Mouse (Mus musculus) testis, adult 2 months (tissue): ENCODE measurements around the gene Marveld1. TPM values are rescaled to one million over a fixed set of nuclear protein-coding genes. Genes with fewer than 3 reads are reported as not detected.

Experiments used
- H3K27ac ChIP-seq: fragments of 200-500 bp; 2 replicates; pipeline ENCODE4 v1.5.1; 2012; ENCODE audit warnings: low read depth, low read length; ENCODE audit not compliant: control insufficient read depth, insufficient read depth
- H3K27me3 ChIP-seq: fragments of 200-500 bp; 2 replicates; pipeline ENCODE4 v1.6.1; 2012; ENCODE audit warnings: mild to moderate bottlenecking, low read length, moderate library complexity; ENCODE audit not compliant: control insufficient read depth, insufficient read depth
- H3K36me3 ChIP-seq: fragments of 200-500 bp; 2 replicates; pipeline ENCODE4 v1.6.1; 2012; ENCODE audit warnings: mild to moderate bottlenecking, low read length; ENCODE audit not compliant: control insufficient read depth, insufficient read depth
- H3K4me1 ChIP-seq: fragments of 200-500 bp; 2 replicates; pipeline ENCODE4 v1.6.1; 2012; ENCODE audit warnings: low read length; ENCODE audit not compliant: control insufficient read depth, insufficient read depth
- H3K4me3 ChIP-seq: fragments of 200-500 bp; 2 replicates; pipeline ENCODE4 v1.5.1; 2012; ENCODE audit warnings: low read depth, mild to moderate bottlenecking, low read length, moderate library complexity, mixed read lengths; ENCODE audit not compliant: control insufficient read depth
- CTCF ChIP-seq: fragments of 200-500 bp; IDR thresholded peaks from 2 replicates; pipeline ENCODE4 v1.5.1; 2012; ENCODE audit warnings: low read depth, mild to moderate bottlenecking, inconsistent platforms, low read length, moderate library complexity; ENCODE audit not compliant: control insufficient read depth, insufficient read depth, insufficient replicate concordance
- POLR2A ChIP-seq: fragments of 200-500 bp; IDR thresholded peaks from 2 replicates; pipeline ENCODE4 v1.6.1; 2012; ENCODE audit warnings: low read depth, mild to moderate bottlenecking, inconsistent platforms, low read length, moderate library complexity; ENCODE audit not compliant: control insufficient read depth
- polyA plus RNA-seq: library from polyadenylated mRNA; depleted of rRNA; stranded (reverse); fragments of >200 nt; gene quantifications from 2 replicates; pipeline ENCODE4 v1.2.3, GENCODE M21; 2012; rRNA removed

The Marveld1 gene
- 5.5 and 5.9 TPM in 2 replicates for polyA plus RNA-seq

GRCm38 (mm10) chr19:42147170-42147768, at the start of gene Marveld1:
Marveld1 (plus strand) TSS chr19:42147400.
- TF ChIP-seq CTCF (no peak), POLR2A (peak; percentile 44; the same call in 1 of the 2 replicates)
- Histone ChIP-seq H3K4me1 (peaks cover 27% of the 10 kb centered on the region), H3K27me3 (no peaks in the 10 kb centered on the region; the same call in 1 of the 2 replicates), H3K36me3 (no peaks in the 10 kb centered on the region), H3K4me3 (peak within 1 kb of the TSS; percentile 88), H3K27ac (peak within 1 kb of the TSS; percentile 77)

DNA sequence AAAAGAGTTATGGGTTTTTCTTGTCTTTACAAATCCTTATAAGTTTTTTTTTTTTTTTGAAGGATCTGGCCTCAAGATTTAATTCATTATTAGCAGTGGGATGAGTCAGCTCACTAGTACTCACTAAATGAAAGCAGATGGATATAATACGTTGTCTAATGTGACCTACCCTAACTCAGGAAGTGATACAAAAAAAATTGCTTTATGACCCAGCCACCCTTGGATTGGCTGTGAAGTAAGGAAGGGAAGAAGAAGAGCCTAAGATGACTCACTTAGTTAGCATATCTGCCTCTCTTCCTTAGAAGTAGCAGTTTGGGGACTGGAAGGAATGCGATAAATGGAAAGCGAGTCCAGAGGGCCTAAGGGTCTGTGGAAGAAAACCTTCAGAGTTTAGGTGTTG, 47.8 kb upstream of the Marveld1 start:
- Histone ChIP-seq H3K27me3 (no peaks in the 10 kb centered on the region), H3K36me3 (no peaks in the 10 kb centered on the region; the same call in 1 of the 2 replicates), H3K4me1 (no peaks in the 10 kb centered on the region), H3K27ac (no peak overlapping the region), H3K4me3 (peak overlapping the region; percentile 34; the same call in 1 of the 2 replicates)
- no peak for TF ChIP-seq POLR2A
- TF ChIP-seq CTCF = no peak

DNA sequence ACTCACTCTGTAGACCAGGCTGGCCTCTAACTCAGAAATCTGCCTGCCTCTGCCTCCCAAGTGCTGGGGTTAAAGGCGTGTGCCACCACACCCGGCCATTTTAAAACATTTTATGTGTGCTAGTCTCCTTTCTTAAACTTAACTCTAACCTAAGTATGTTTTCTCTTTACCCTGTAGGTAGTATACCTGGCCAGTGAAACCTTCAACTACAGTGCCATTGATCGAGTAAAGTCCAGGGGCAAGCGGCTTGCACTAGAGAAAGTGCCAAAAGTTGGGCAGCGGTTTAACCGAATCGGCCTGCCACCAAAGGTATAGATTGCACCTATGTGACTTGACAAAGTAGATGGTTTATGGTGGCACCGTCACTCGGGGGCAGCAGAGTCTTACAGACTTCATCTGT, 42.5 kb upstream of the Marveld1 start:
- H3K4me3 ChIP-seq = no peak overlapping the region

GRCm38 (mm10) chr19:42115783-42116335, 31.3 kb upstream of the Marveld1 start:
- no peak for TF ChIP-seq CTCF
- no peak for TF ChIP-seq POLR2A
- no peaks in the 10 kb centered on the region for H3K27me3 ChIP-seq
- H3K36me3 ChIP-seq = peaks cover 6% of the 10 kb centered on the region
- no peaks in the 10 kb centered on the region for H3K4me1 ChIP-seq
- H3K4me3 ChIP-seq = no peak overlapping the region
- no peak overlapping the region for H3K27ac ChIP-seq

More for the DNA sequence above, 42.5 kb upstream of the Marveld1 start:
- no peak for TF ChIP-seq POLR2A
- TF ChIP-seq CTCF = no peak
- Histone ChIP-seq H3K27me3 (no peaks in the 10 kb centered on the region), H3K27ac (no peak overlapping the region), H3K36me3 (no peaks in the 10 kb centered on the region; the same call in none of the 2 replicates), H3K4me1 (no peaks in the 10 kb centered on the region)

GRCm38 (mm10) chr19:42118142-42118541, 29.1 kb upstream of the Marveld1 start:
- H3K4me1 ChIP-seq = no peaks in the 10 kb centered on the region
- TF ChIP-seq POLR2A = no peak
- no peak for TF ChIP-seq CTCF
- no peak overlapping the region for H3K27ac ChIP-seq
- H3K4me3 ChIP-seq = no peak overlapping the region
- no peaks in the 10 kb centered on the region for H3K27me3 ChIP-seq
- peaks cover 6% of the 10 kb centered on the region for H3K36me3 ChIP-seq

DNA sequence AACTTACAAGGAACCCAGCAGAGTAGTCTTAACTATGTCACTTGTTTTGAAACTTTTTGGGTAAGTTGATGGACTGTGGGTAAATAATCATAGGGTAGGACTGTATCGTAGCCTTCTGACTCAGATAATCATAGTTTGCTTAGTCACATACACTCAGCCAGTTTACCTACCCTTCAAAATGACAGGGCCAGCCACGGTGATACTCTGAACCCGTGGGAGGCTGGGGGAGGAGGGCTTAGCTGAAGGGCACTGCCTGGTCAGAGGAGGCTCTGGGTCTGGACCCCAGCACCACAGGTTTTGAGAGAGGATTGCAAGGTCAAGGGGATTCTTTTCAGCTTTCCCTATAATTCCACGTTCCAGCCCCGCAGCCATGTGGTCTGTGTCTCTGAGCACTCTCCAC, 28.6 kb upstream of the Marveld1 start:
- Histone ChIP-seq H3K27ac (no peak overlapping the region), H3K4me1 (no peaks in the 10 kb centered on the region), H3K36me3 (peaks cover 6% of the 10 kb centered on the region), H3K4me3 (no peak overlapping the region), H3K27me3 (no peaks in the 10 kb centered on the region)
- TF ChIP-seq POLR2A = no peak
- TF ChIP-seq CTCF = no peak

DNA sequence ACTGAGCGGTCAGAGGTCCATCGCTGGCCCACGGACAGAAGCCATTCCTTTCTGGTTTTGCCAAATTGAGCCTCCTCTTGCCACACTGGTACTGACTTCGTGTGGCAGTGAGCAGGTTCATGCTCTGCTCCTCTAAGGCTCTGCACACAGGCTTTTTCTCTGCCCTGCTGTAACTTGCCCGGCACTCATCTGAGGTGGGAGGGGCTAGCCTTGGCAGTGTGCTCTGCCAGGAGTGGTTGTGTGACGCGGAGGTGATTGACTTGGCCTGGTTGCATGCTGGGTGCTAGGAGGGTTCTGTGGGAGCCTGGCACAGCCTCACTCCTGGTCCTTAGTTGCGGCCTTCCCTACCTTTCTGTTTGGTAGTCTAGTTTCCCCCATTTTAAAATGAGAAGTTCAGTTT, 26.7 kb upstream of the Marveld1 start:
- Histone ChIP-seq H3K27ac (no peak overlapping the region), H3K4me3 (no peak overlapping the region), H3K27me3 (no peaks in the 10 kb centered on the region), H3K4me1 (no peaks in the 10 kb centered on the region), H3K36me3 (peaks cover 6% of the 10 kb centered on the region)
- no peak for TF ChIP-seq CTCF
- TF ChIP-seq POLR2A = no peak

- no peak overlapping the region for H3K4me3 ChIP-seq
- H3K27ac ChIP-seq = no peak overlapping the region
- peaks cover 10% of the 10 kb centered on the region for H3K4me1 ChIP-seq
- TF ChIP-seq CTCF (no peak), POLR2A (no peak)
- no peaks in the 10 kb centered on the region for H3K27me3 ChIP-seq
- H3K36me3 ChIP-seq = no peaks in the 10 kb centered on the region; the same call in 1 of the 2 replicates
Measured at GRCm38 (mm10) chr19:42124684-42125083, 22.5 kb upstream of the Marveld1 start.
